Mouse (Mus musculus): ENCODE data around the gene Gmip. TPM values are rescaled to one million over a fixed set of nuclear protein-coding genes. Genes with fewer than 3 reads are reported as not detected.

Gene Gmip
- 19.8 and 26.2 TPM in 2 replicates for polyA plus RNA-seq (2015; fragmentation: Nextera tagmentation; extraction: Ambion mirVana)

DNA sequence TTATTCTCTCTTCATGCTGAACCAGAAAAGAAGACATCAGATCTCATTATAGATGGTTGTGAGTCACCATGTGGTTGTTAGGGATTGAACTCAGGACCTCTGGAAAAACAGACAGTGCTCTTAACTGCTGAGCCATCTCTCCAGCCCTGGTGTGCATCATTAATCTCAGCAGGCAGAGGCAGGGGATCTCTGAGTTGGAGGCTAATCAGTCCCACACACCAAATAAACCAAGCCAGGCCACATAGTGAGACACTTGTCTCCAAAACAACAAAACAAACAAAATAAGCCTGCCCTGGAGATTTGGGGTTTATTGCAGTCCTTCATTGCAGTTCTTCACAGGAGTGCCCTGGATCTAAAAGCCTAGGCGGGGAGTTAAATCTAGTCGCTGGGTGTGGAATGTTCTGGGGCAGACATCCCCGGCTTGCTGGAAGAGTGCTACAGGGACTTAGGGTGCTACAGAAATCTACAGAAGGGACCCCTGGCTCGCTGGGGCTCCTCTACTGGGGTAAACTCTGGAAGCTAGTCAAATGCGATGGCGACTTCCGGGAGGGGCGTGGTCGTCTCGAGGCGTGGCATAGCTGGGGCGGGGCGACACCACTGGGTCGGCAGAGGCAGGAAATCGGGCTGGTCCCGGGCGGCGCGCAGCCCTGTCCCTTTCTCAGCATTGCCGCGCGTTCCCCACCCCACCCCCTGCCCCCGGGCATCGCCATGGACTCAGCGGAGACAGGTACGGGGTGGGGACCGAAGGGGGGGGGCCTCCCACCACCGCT lies at the start of gene Gmip:
Gene Gmip, plus strand, starts transcription at position 586 of the 770 bp plus-strand sequence.

DNA sequence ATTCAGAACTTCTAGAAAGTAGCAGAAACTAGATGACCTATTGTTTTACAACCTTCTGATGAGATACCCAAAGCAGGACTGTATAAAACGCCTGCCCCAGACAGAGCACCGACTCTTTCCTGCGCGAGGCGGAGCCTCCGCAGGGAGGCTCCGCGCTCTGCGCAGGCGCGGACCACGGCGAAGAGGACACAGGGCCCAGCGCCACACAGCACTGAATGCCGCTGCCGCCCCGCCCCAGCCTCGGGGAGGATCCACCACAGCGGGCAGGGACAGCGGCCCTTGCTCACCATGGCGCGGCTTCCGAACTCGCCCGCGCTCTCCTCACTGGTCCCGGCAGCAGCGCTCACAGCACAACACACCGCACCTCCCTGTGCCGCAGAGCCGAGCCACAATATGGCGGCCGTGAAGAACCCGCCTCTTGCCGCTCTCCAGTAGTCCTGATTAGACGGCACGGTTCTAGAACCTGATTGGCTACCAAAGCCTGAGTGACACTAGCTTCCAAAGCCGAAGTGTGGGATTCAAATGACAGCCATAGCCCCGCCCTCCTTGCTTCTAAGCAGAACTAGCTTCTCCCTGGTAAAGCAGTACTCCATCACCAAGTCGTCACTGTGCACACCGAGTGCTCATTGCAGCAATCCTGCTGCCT lies 33.9 kb upstream of the Gmip start, which contains the start of gene Gm20422:
Gene Gm20422, minus strand, starts transcription at position 384 of the 646 bp plus-strand sequence.

DNA sequence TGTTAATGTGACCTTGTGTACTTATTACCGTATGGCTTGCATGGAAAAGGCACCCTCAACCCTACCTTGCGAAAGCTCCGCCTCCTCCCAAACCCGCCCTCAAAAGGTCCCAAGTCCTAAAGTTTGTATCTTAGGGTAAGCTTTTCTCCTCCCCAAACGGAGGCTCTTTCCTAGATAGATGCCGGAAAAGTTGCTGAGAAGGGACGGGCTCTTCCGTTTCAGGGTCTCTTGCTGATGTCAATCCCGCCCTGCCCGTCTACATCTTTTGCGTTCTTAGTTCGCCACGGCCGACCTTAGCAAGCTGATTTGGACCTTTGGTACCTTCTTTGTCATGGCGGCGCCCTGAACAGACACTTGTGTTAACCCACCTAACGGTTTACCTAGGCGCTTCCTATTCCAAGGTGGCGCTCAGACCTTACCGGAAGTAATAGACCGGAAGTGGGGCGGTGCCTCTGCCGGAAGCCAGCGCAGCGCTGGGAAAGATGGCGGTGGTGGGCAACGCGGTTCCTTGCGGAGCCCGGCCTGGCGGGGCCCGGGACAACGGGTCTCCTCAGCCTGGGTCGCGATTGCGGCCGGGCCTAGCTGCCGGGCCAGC lies 17.6 kb upstream of the Gmip start, which contains the start of the genes Atp13a1 and Zfp866:
Gene Atp13a1, plus strand, starts transcription at position 391 of the 595 bp plus-strand sequence.
Gene Zfp866, minus strand, starts transcription at position 406 of the 595 bp plus-strand sequence.

DNA sequence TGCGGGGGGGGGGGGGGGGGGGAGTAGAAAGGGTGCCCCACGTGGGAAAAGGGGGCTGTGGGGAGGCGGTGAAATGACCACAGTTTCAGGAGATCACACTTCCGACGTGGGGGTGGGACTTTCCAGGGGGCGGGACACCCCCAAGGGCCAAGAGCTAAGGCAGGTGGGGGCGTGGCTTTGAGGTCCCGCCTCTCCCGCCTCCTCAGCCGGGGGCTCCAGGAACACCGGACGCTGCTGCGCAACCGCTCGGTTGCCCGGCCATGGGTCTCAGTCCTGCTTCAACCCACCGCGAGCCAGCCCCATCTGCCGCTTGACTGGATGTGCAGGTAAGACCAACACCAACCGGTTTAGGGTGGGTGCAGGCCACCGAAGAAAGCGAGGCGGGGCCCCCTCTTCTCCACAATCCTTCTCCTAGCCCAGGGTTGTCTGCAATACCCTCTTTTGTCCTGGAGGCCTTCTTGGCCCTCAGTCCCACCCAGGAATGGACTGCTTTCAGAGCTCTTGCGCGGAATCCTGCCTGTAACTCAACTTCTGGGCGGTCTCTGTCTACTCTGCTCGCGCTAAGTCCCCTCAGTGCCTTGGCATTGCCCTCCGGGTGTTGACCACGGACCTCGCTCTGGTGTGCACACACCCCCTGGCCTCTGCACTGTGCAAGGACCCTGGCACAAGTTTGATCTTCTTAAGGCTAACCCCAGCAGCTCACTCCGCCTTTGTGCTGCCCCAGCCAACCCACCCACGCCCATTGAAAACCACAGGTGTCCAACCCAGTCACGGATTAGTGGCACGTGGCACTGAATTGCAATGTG lies 14.1 kb downstream of the Gmip start, which contains the start of gene Lpar2:
Gene Lpar2, plus strand, starts transcription at position 44 of the 806 bp plus-strand sequence.

DNA sequence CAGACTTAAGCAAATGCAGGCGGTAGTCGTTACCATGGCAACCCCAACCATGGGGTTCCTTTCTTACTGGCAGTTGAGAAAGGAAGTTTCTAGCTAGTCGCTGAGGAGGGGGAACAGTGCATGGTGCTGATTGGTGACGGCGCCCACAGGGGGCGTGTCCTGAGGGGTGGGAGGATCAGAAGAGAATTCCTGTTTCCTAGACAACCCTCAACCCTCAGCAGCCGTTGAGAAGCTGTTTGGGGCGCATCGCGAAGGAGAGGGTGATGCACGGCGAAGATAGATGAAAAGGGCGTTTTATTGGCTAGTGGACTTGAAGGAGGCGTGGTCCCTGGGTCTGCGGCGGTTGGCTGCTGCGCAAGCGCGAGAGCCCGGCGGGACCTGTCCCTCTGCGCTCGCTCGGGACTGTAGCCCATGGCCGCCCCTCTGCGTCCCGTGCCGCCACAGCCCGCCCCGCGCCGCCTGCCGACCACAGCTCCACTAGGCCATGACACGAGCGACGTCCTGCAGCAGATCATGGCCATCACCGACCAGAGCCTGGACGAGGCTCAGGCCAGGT lies 23.9 kb downstream of the Gmip start, which contains the start of gene Pbx4:
Gene Pbx4, plus strand, starts transcription at position 194 of the 556 bp plus-strand sequence.

Other genes with a start within 250 kb of the Gmip start
- 20.0 and 22.1 TPM in 2 replicates for gene Zfp868, start 183.1 kb upstream of the Gmip start, polyA plus RNA-seq (2015; fragmentation: Nextera tagmentation; extraction: Ambion mirVana)
- 1.4 and 1.6 TPM in 2 replicates for gene Zfp964, start 154.2 kb upstream of the Gmip start, polyA plus RNA-seq (2015; fragmentation: Nextera tagmentation; extraction: Ambion mirVana)
- gene Zfp869, start 98.0 kb upstream of the Gmip start, polyA plus RNA-seq (2015; fragmentation: Nextera tagmentation; extraction: Ambion mirVana), result 14.2 and 15.6 TPM in 2 replicates
- 4.6 and 5.6 TPM in 2 replicates for gene Zfp963, start 58.7 kb upstream of the Gmip start, polyA plus RNA-seq (2015; fragmentation: Nextera tagmentation; extraction: Ambion mirVana)
- gene Gm20422, start 33.8 kb upstream of the Gmip start, polyA plus RNA-seq (2015; fragmentation: Nextera tagmentation; extraction: Ambion mirVana), result 0.30 TPM in 1 of 2 replicates, not detected in the other
- 32.8 and 38.9 TPM in 2 replicates for gene Atp13a1, start 17.5 kb upstream of the Gmip start, polyA plus RNA-seq (2015; fragmentation: Nextera tagmentation; extraction: Ambion mirVana)
- gene Zfp866, start 17.5 kb upstream of the Gmip start, polyA plus RNA-seq (2015; fragmentation: Nextera tagmentation; extraction: Ambion mirVana), result 21.2 and 23.9 TPM in 2 replicates
- 0.46 and 0.52 TPM in 2 replicates for gene Lpar2, start 13.8 kb downstream of the Gmip start, polyA plus RNA-seq (2015; fragmentation: Nextera tagmentation; extraction: Ambion mirVana)
- gene Pbx4, start 23.8 kb downstream of the Gmip start, polyA plus RNA-seq (2015; fragmentation: Nextera tagmentation; extraction: Ambion mirVana), result 90.4 and 95.0 TPM in 2 replicates
- 6.9 and 7.0 TPM in 2 replicates for gene Cilp2, start 79.0 kb downstream of the Gmip start, polyA plus RNA-seq (2015; fragmentation: Nextera tagmentation; extraction: Ambion mirVana)
- gene Tssk6, start 93.5 kb downstream of the Gmip start, polyA plus RNA-seq (2015; fragmentation: Nextera tagmentation; extraction: Ambion mirVana), result 5.1 and 5.5 TPM in 2 replicates
- 267 and 290 TPM in 2 replicates for gene Ndufa13, start 93.9 kb downstream of the Gmip start, polyA plus RNA-seq (2015; fragmentation: Nextera tagmentation; extraction: Ambion mirVana)
- 15.7 and 16.0 TPM in 2 replicates for gene Yjefn3, start 94.0 kb downstream of the Gmip start, polyA plus RNA-seq (2015; fragmentation: Nextera tagmentation; extraction: Ambion mirVana)
- gene Gatad2a, start 187.7 kb downstream of the Gmip start, polyA plus RNA-seq (2015; fragmentation: Nextera tagmentation; extraction: Ambion mirVana), result 21.7 and 22.7 TPM in 2 replicates
- gene Mau2, start 234.1 kb downstream of the Gmip start, polyA plus RNA-seq (2015; fragmentation: Nextera tagmentation; extraction: Ambion mirVana), result 46.3 and 53.0 TPM in 2 replicates
- gene Sugp1, start 234.1 kb downstream of the Gmip start, polyA plus RNA-seq (2015; fragmentation: Nextera tagmentation; extraction: Ambion mirVana), result 44.5 and 49.6 TPM in 2 replicates